Mouse (Mus musculus) liver (tissue): ENCODE measurements around the gene Ptprb.

Source experiments
- DNase-seq: peaks from one replicate; pipeline ENCODE4 v3.0.0-alpha.2; 2020; ENCODE audit warnings: mixed read lengths

Ptprb gene

GRCm38 (mm10) chr10:116428026-116428780, 152.9 kb downstream of the Ptprb start:
- no peak for DNase-seq

GRCm38 (mm10) chr10:116432421-116432820, 157.1 kb downstream of the Ptprb start:
- no peak for DNase-seq

- DNase-seq, result no peak
Observed at GRCm38 (mm10) chr10:116435455-116435854, 160.1 kb downstream of the Ptprb start.
